Mouse (Mus musculus) yolk sac, embryonic 10.5 days (tissue): ENCODE measurements at regions not wholly inside any gene's neighbourhood (a gene's known extent, or its start where the extent isn't known, plus 50 kb on each side); places are given as distances from the start of the nearest gene placed in this dataset.

Experiments
- DNase-seq: peaks from one replicate; pipeline ENCODE4 v3.0.0-alpha.2; 2017; ENCODE audit warnings: low spot score

DNA sequence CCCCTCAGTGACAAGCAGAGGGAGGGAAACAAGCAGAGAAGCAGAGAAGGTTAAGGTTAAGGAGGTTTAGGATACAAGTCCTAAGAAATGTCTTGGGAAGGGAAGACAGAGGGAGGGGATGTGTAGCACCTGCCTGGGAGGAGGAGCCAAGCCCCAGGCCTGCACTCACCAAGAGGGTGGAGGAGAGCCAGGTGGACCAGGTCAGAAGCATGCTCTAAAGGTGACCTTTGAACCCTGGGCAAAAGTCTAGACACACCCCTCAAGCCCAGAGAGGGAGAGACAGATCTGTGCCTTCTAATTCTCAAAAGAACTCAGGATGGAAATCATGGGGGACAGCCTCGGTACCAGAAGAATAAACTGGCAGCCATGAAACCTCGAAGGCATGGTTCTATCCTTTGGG lies 54.4 kb upstream of the Calm2 start:
- peak; percentile 48 for DNase-seq

- no peak for DNase-seq
These were observed 55.1 kb upstream of the Calm2 start for GRCm38 (mm10) chr17:87501687-87502387.

DNA sequence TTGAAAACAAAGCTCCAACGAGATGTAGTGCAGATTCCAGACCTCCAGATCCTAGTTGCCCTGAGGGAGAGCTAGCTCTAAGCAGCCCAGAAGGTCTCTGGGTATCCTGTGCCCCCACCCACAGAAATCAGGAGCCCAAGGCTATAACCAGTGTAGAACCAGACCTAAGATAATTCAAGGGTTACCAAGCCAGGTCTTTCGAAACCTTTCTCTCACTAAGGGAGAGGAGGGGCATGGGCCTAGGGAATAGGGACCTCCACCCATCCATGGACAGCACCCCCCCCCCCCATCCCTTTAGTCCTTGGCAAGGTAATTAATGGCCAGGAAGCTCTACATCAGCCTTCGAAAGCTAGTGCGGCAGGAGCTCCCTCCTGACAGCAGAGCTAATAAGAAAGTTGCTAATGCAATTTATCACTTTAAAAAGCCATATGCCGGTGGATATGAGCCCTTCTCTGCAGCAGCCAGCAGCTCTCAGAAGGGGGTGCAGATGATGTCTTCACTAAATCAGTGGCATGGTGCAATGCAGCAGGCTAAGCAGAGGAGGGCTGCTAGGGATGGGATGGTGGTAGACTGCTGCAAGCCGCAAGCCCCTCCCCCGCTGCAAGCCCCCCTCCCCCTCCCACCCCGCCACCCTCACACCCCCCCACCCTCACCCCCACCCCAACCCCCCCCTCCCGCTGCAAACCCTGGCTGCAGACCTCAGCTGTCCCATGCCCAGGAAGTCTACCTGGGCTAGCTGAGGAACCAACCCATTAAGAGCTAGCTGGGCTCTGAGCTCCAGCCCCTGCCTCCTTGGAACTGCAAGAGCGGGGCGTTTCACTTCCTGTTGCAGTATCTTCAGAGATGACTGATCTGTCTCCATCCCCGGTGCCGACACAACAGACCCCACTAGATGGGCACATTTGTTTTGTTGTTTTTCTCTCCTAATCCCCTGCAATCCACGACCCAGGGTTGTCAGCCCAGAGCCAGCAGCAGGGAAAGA lies 55.9 kb upstream of the Calm2 start:
- DNase-seq = no peak

GRCm38 (mm10) chr17:87503491-87503890 lies 56.8 kb upstream of the Calm2 start:
- no peak for DNase-seq

GRCm38 (mm10) chr17:87504960-87505681 lies 58.4 kb upstream of the Calm2 start:
- no peak for DNase-seq

- DNase-seq = no peak
These were observed 61.1 kb upstream of the Calm2 start for GRCm38 (mm10) chr17:87507848-87508247.

DNA sequence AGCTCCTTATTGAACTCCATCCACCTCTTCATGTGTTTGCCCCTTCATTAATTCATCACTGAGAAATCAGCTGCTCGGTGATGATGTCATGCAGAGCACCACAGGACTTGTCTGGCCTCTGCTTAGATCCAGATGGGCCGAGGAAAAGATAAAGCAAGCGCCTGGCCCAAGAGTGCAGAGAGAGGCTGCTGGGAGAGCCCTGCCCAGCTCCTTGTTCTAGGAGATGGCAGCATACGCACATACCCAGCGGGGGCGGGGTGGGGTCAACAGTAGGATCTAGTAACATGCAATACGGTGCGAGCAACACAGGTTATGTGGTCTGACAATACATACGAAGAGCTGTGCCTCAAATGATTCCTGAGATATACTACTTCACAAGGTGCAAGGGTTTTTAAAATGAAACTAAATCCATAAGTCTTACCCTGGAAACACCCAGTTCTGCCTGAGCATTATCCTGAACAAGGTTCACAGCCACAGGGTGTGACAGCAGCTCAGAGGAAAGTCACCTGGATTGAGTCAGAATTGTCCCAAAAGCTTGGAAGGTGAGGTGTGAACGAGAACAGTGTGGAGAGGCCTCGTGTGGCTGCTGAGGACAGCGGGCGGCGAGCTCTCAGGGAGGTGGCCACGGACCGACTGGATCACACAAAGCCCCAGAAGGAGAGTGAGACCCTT lies 62.0 kb upstream of the Calm2 start:
- no peak for DNase-seq

- no peak for DNase-seq
These were observed 65.4 kb upstream of the Calm2 start for GRCm38 (mm10) chr17:87512000-87512611.

- DNase-seq = peak; percentile 38
These were observed 67.1 kb upstream of the Calm2 start for GRCm38 (mm10) chr17:87513822-87514221.

DNA sequence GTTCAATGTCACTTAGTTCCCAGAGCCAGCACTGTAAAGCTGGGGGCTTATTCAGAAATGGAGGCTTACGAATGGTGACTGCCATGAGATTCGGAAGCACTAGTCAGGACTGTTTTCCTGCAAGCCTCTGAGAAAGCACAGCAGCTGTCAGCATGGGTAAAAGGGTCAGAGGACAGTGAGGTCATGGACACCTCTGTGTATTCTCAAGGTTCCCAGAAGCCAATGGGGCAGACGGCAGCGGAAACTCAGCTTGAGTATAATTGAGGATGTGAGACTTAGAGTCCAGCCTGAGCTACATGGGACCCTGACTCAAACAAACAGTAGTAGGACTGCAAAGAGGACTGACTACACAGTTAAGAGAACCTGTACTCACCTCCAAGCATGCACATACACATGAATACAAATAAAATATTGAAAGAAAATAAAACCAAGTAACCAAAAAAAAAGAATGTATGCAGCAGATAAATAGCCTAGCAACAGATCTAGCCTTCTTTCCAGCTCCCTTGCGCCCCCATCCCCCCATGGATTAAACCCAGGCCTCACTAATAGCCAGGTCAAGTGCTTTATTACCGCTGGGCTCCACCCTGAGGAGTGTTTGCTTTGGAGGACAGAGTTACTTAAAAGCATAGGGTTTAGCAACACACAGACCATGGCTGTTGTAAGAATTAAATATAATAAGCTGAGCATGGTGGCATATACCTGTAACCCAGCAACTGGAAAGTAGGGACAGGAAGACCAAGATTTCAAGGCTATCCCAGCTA lies 67.8 kb upstream of the Calm2 start:
- DNase-seq = peak; percentile 56

DNA sequence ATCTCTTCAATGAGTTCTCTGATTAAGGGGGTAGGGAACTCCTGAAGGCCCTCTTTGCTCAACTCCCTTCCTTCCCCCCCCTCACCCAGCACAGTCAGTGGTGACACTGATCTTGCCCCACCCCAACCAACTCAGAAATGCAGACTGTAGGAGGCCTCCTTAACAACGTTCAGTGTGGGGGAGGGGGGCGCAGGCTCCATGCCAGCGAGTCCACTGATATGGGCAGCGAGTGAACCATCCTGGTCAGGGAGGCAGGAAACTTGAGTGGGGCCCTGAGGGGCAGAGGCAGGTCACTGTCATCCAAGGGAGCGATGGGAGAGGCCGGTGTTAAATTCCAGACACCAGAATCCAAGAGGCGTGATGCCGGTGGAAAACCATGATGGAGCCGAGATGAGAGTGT lies 70.5 kb upstream of the Calm2 start:
- no peak for DNase-seq

GRCm38 (mm10) chr17:87519454-87519853 lies 72.7 kb upstream of the Calm2 start:
- no peak for DNase-seq

- DNase-seq = no peak
These were observed 74.1 kb upstream of the Calm2 start for GRCm38 (mm10) chr17:87520841-87521240.

GRCm38 (mm10) chr17:87521622-87522151 lies 75.0 kb upstream of the Calm2 start:
- no peak for DNase-seq

DNA sequence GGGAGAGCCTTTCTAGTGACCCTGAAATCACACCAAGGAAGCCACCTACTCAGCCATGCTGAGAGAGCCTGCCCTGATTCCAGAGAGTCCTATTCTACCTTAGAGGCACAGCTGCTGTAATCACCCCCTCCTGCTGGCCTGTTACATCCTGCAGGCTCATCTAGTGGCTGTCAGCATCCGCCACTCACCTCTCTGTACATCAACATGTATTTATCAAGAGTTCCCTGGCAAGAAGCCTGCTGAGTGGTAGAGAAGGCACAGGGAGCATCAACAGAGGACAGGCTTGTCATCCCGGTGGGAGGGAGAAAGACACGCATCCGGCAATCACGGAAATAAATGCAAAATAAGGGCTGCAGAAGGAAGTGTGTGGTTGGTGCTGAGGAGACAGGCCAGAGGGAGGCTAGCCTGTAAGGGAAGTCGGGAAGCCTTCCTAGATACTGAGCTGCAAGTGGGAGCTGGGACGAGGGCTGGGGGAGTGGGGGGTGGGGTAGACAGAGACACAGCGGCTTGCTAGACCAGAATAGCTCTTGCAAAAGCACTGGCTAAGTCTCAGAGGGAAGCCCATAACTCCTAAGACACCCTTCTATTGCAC lies 75.9 kb upstream of the Calm2 start:
- no peak for DNase-seq

DNA sequence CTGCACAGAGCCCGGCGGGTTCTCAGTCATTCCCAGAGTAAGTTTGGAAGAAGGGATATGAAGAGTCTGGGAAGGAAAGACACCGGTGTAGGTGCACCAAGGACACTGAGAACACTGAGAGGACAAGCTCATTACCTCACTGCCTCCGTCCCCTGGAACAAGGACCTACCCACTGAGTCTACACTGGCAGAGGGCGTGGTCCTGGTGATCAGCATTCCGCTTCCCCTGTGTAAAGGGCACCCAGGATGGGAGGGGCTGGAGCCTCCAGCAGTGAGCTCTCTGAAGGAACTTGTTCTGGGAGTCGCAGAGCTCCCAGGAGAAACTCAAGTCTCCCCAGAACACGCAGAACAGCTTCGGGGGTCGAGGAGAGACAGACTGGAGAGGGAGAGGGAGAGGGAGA lies 76.9 kb upstream of the Calm2 start:
- DNase-seq = no peak

DNA sequence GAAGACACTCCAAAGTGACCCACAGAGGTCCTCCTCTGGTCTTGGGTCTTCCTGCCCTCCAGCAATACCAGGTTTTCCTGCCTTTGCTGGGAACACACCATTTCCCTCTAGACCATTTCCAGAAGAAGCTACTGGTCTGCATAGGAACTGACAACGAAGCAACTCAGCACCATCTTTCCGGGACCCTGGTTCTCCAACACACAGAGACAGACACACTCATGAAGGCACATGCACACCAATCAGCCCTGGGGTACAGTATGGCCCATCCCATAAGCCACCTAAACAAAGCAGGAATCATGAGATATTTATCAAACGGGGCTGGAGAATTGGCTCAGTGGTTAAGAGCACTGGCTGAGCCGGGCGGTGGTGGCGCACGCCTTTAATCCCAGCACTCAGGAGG lies 80.4 kb upstream of the Calm2 start:
- DNase-seq = no peak

DNA sequence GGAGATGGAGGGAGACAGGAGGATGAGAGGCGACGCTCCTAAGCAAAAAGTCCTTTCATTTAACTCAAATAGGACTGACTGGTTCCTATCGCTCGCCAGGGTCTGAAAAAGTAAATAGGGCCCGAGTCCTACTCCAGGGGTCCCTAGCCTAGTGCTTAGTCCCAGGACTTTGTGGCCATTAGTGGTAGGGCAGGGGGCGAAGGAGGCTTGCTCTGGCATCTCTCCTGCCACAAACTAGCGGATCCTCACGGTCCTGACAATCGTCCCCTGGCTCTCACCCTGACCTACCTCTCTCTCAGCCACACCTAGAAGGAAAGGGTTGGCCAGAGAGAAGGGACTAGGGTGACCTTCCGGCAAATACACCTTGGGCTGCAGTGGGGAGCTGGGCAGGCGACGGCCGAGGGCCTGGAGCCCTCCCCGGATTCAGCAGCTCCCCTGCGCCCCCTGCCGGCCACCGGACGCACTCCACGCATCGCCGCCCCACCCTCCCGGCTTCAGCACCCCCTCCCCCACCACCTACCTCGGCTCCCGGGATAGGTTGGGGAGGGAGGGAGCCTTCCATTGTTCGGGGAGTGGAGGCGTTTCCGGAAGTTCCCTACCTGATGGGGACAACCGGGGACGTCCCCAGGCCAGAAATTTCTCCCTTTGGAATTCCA lies 83.6 kb upstream of the Calm2 start:
- peak; percentile 86 for DNase-seq

GRCm38 (mm10) chr17:87530818-87531410 lies 84.2 kb upstream of the Calm2 start:
- DNase-seq = no peak
